Mouse (Mus musculus) hindbrain, embryonic 13.5 days (tissue): ENCODE measurements at regions not wholly inside any gene's neighbourhood (a gene's known extent, or its start where the extent isn't known, plus 50 kb on each side); places are given as distances from the start of the nearest gene placed in this dataset.

ENCODE experiments used
- ATAC-seq: fragments of 200-750 bp; cut with Nextera tagmentation; 2 replicates; pipeline ENCODE4 v1.8.0; 2017; ENCODE audit warnings: moderate TSS enrichment; ENCODE audit not compliant: low FRiP score
- H3K27ac ChIP-seq: fragments of 300-500 bp; sonication (generic); 2 replicates; pipeline ENCODE4 v1.5.1; 2015; ENCODE audit warnings: inconsistent platforms, mild to moderate bottlenecking, moderate library complexity
- H3K27me3 ChIP-seq: fragments of 300-500 bp; sonication (generic); 2 replicates; pipeline ENCODE4 v1.6.1; 2015; ENCODE audit warnings: mild to moderate bottlenecking, inconsistent platforms
- H3K36me3 ChIP-seq: fragments of 300-500 bp; sonication (generic); 2 replicates; pipeline ENCODE4 v1.6.1; 2015; ENCODE audit warnings: mild to moderate bottlenecking, inconsistent platforms
- H3K4me1 ChIP-seq: fragments of 300-500 bp; sonication (generic); replicated peaks from 2 replicates; pipeline ENCODE4 v1.6.1; 2015; ENCODE audit warnings: inconsistent platforms
- H3K4me2 ChIP-seq: fragments of 300-500 bp; sonication (generic); 2 replicates; pipeline ENCODE4 v1.6.1; 2015; ENCODE audit warnings: inconsistent platforms, mild to moderate bottlenecking, moderate library complexity
- H3K4me3 ChIP-seq: fragments of 300-500 bp; sonication (generic); 2 replicates; pipeline ENCODE4 v1.5.1; 2015; ENCODE audit warnings: mild to moderate bottlenecking, inconsistent platforms
- H3K9ac ChIP-seq: fragments of 300-500 bp; sonication (generic); 2 replicates; pipeline ENCODE4 v1.6.1; 2015; ENCODE audit warnings: mild to moderate bottlenecking, inconsistent platforms
- H3K9me3 ChIP-seq: fragments of 300-500 bp; sonication (generic); 2 replicates; pipeline ENCODE4 v1.6.1; 2016; ENCODE audit warnings: inconsistent platforms
- WGBS: fragments of 180-500 bp; shearing (Covaris S2); methylation state at CpG from one replicate; pipeline ENCODE4 v1.1.7; 2015; 5-methylcytosine and 5-hydroxymethylcytosine counted together

GRCm38 (mm10) chr2:56322508-56322907, 801.3 kb downstream of the Nr4a2 start:
- Histone ChIP-seq H3K27me3 (no peaks in the 10 kb centered on the region), H3K4me3 (no peak overlapping the region), H3K36me3 (no peaks in the 10 kb centered on the region), H3K9ac (no peak overlapping the region), H3K4me1 (0 out of 2 replicates have a peak, but pooled peaks cover 4% of the 10 kb centered on the region), H3K4me2 (no peak overlapping the region), H3K27ac (no peak overlapping the region), H3K9me3 (no peaks in the 10 kb centered on the region)
- no peak for ATAC-seq
- WGBS: 39% methylated on average over 5 of the region's 5 CpGs

GRCm38 (mm10) chr2:56335974-56336373, 787.8 kb downstream of the Nr4a2 start:
- no peak overlapping the region for H3K9ac ChIP-seq
- H3K27ac ChIP-seq: no peak overlapping the region
- H3K4me1 ChIP-seq: no peaks in the 10 kb centered on the region
- H3K4me2 ChIP-seq: no peak overlapping the region
- no peak overlapping the region for H3K4me3 ChIP-seq
- WGBS: 34% methylated on average over 7 of the region's 7 CpGs
- H3K36me3 ChIP-seq: no peaks in the 10 kb centered on the region
- no peak for ATAC-seq
- H3K9me3 ChIP-seq: no peaks in the 10 kb centered on the region
- no peaks in the 10 kb centered on the region for H3K27me3 ChIP-seq

- ATAC-seq: no peak
- Histone ChIP-seq H3K27me3 (no peaks in the 10 kb centered on the region), H3K36me3 (no peaks in the 10 kb centered on the region), H3K4me1 (no peaks in the 10 kb centered on the region), H3K9me3 (no peaks in the 10 kb centered on the region), H3K9ac (no peak overlapping the region), H3K27ac (no peak overlapping the region), H3K4me3 (no peak overlapping the region), H3K4me2 (no peak overlapping the region)
- 71% methylated on average over 3 of the region's 3 CpGs for WGBS
Observed at GRCm38 (mm10) chr2:56364065-56364464, 759.7 kb downstream of the Nr4a2 start.
